Mouse (Mus musculus): ENCODE results near the gene Palld. TPM values are rescaled to one million over a fixed set of nuclear protein-coding genes. Genes with fewer than 3 reads are reported as not detected.

The Palld gene
- polyA plus RNA-seq, 1 experiment = 63.6 TPM

GRCm38 (mm10) chr8:61611741-61612140 lies 290.7 kb downstream of the Palld start:
- H3K36me3 ChIP-seq (ENCODE audit: control insufficient read depth, insufficient read depth, low read length, poor library complexity, severe bottlenecking) = no peaks in the 10 kb centered on the region
- no peaks in the 10 kb centered on the region for H3K27me3 ChIP-seq (ENCODE audit: control insufficient read depth, insufficient read depth, low read length, poor library complexity, severe bottlenecking)
- no peak overlapping the region for H3K9ac ChIP-seq (ENCODE audit: low read depth, poor library complexity, severe bottlenecking)
- TF ChIP-seq CTCF (IDR thresholded peaks at IDR 0.05; ENCODE audit: low read depth, low read length) = no peak
- TF ChIP-seq POLR2A (IDR thresholded peaks at IDR 0.05; ENCODE audit: insufficient read depth, low read length) = no peak
- TF ChIP-seq EP300 (IDR thresholded peaks at IDR 0.05; ENCODE audit: insufficient read depth, low read depth, low read length) = no peak
- H3K27ac ChIP-seq (ENCODE audit: insufficient read depth, low read length) = no peak overlapping the region
- H3K4me1 ChIP-seq (ENCODE audit: control insufficient read depth, insufficient read depth, low read length) = no peaks in the 10 kb centered on the region
- H3K9me3 ChIP-seq (replicated peaks; ENCODE audit: control insufficient read depth, insufficient read depth, low read length, poor library complexity, severe bottlenecking) = no peaks in the 10 kb centered on the region
- no peak overlapping the region for H3K4me3 ChIP-seq (ENCODE audit: low read depth, low read length)

GRCm38 (mm10) chr8:61611077-61611476 lies 291.4 kb downstream of the Palld start:
- TF ChIP-seq EP300 (IDR thresholded peaks at IDR 0.05; ENCODE audit: insufficient read depth, low read depth, low read length) = no peak
- no peak for TF ChIP-seq POLR2A (IDR thresholded peaks at IDR 0.05; ENCODE audit: insufficient read depth, low read length)
- TF ChIP-seq CTCF (IDR thresholded peaks at IDR 0.05; ENCODE audit: low read depth, low read length) = no peak
- H3K27ac ChIP-seq (ENCODE audit: insufficient read depth, low read length) = no peak overlapping the region
- H3K27me3 ChIP-seq (ENCODE audit: control insufficient read depth, insufficient read depth, low read length, poor library complexity, severe bottlenecking) = no peaks in the 10 kb centered on the region
- H3K9me3 ChIP-seq (replicated peaks; ENCODE audit: control insufficient read depth, insufficient read depth, low read length, poor library complexity, severe bottlenecking) = no peaks in the 10 kb centered on the region
- H3K36me3 ChIP-seq (ENCODE audit: control insufficient read depth, insufficient read depth, low read length, poor library complexity, severe bottlenecking) = no peaks in the 10 kb centered on the region
- no peak overlapping the region for H3K9ac ChIP-seq (ENCODE audit: low read depth, poor library complexity, severe bottlenecking)
- no peaks in the 10 kb centered on the region for H3K4me1 ChIP-seq (ENCODE audit: control insufficient read depth, insufficient read depth, low read length)
- H3K4me3 ChIP-seq (ENCODE audit: low read depth, low read length) = no peak overlapping the region

DNA sequence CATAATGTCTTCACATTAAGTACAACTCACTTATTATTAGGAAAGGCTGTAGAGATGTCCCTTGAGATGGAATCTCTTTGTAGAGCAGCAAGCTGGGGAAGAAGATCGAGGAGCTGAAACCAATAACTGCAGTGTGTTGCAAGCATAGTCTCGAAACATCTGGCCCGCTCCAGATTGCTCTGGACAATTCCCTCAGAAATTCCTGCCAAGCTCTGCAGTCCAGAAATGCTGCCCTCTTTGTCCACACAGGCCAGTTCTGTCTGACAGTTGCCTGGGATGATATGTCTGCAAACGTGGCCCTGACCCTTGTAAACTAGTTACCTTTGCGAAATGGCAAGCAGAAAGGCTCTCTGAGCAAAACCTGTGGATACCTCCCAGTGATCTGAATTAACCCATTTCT lies 291.9 kb downstream of the Palld start:
- no peak overlapping the region for H3K27ac ChIP-seq (ENCODE audit: insufficient read depth, low read length)
- no peak for TF ChIP-seq CTCF (IDR thresholded peaks at IDR 0.05; ENCODE audit: low read depth, low read length)
- TF ChIP-seq EP300 (IDR thresholded peaks at IDR 0.05; ENCODE audit: insufficient read depth, low read depth, low read length) = no peak
- no peak for TF ChIP-seq POLR2A (IDR thresholded peaks at IDR 0.05; ENCODE audit: insufficient read depth, low read length)
- H3K9me3 ChIP-seq (replicated peaks; ENCODE audit: control insufficient read depth, insufficient read depth, low read length, poor library complexity, severe bottlenecking) = no peaks in the 10 kb centered on the region

GRCm38 (mm10) chr8:61607463-61607813 lies 295.1 kb downstream of the Palld start:
- no peaks in the 10 kb centered on the region for H3K36me3 ChIP-seq (ENCODE audit: control insufficient read depth, insufficient read depth, low read length, poor library complexity, severe bottlenecking)

More for the DNA sequence above, 291.9 kb downstream of the Palld start:
- H3K9ac ChIP-seq (ENCODE audit: low read depth, poor library complexity, severe bottlenecking) = no peak overlapping the region
- no peaks in the 10 kb centered on the region for H3K27me3 ChIP-seq (ENCODE audit: control insufficient read depth, insufficient read depth, low read length, poor library complexity, severe bottlenecking)
- H3K4me3 ChIP-seq (ENCODE audit: low read depth, low read length) = no peak overlapping the region
- no peaks in the 10 kb centered on the region for H3K36me3 ChIP-seq (ENCODE audit: control insufficient read depth, insufficient read depth, low read length, poor library complexity, severe bottlenecking)
- no peaks in the 10 kb centered on the region for H3K4me1 ChIP-seq (ENCODE audit: control insufficient read depth, insufficient read depth, low read length)

GRCm38 (mm10) chr8:61606795-61607462 lies 295.6 kb downstream of the Palld start:
- Histone ChIP-seq H3K27ac (ENCODE audit: insufficient read depth, low read length) (peak overlapping the region; percentile 63; the same call in 1 of the 2 replicates), H3K36me3 (ENCODE audit: control insufficient read depth, insufficient read depth, low read length, poor library complexity, severe bottlenecking) (no peaks in the 10 kb centered on the region), H3K9ac (ENCODE audit: low read depth, poor library complexity, severe bottlenecking) (no peak overlapping the region), H3K4me3 (ENCODE audit: low read depth, low read length) (no peak overlapping the region), H3K27me3 (ENCODE audit: control insufficient read depth, insufficient read depth, low read length, poor library complexity, severe bottlenecking) (no peaks in the 10 kb centered on the region), H3K9me3 (replicated peaks; ENCODE audit: control insufficient read depth, insufficient read depth, low read length, poor library complexity, severe bottlenecking) (no peaks in the 10 kb centered on the region), H3K4me1 (ENCODE audit: control insufficient read depth, insufficient read depth, low read length) (no peaks in the 10 kb centered on the region)
- TF ChIP-seq EP300 (IDR thresholded peaks at IDR 0.05; ENCODE audit: insufficient read depth, low read depth, low read length) (no peak), CTCF (IDR thresholded peaks at IDR 0.05; ENCODE audit: low read depth, low read length) (no peak), POLR2A (IDR thresholded peaks at IDR 0.05; ENCODE audit: insufficient read depth, low read length) (no peak)

More at GRCm38 (mm10) chr8:61607463-61607813, 295.1 kb downstream of the Palld start:
- H3K9me3 ChIP-seq (replicated peaks; ENCODE audit: control insufficient read depth, insufficient read depth, low read length, poor library complexity, severe bottlenecking) = no peaks in the 10 kb centered on the region
- H3K9ac ChIP-seq (ENCODE audit: low read depth, poor library complexity, severe bottlenecking) = no peak overlapping the region
- TF ChIP-seq CTCF (IDR thresholded peaks at IDR 0.05; ENCODE audit: low read depth, low read length) (no peak), POLR2A (IDR thresholded peaks at IDR 0.05; ENCODE audit: insufficient read depth, low read length) (no peak), EP300 (IDR thresholded peaks at IDR 0.05; ENCODE audit: insufficient read depth, low read depth, low read length) (no peak)
- H3K27ac ChIP-seq (ENCODE audit: insufficient read depth, low read length) = no peak overlapping the region
- no peaks in the 10 kb centered on the region for H3K27me3 ChIP-seq (ENCODE audit: control insufficient read depth, insufficient read depth, low read length, poor library complexity, severe bottlenecking)
- no peak overlapping the region for H3K4me3 ChIP-seq (ENCODE audit: low read depth, low read length)
- H3K4me1 ChIP-seq (ENCODE audit: control insufficient read depth, insufficient read depth, low read length) = no peaks in the 10 kb centered on the region

DNA sequence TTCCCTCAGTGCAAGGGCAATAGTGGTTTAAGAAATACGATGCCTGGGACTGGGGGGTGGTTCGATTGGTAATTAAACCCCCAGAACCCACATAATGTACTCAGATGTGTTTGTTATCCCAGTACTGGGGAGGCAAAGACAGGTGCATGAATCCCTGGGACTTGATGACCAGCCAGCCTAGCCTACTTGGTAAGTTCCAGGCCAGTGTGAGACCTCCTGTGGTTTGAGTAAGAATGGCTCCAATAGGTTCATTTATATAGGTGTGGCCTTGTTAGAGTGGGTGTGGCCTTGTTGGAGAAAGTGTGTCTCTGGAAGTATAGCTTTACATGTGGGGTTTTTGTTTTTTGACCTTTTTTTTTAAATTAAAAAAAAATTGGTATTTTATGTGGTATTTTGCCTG lies 297.6 kb downstream of the Palld start:
- Histone ChIP-seq H3K9ac (ENCODE audit: low read depth, poor library complexity, severe bottlenecking) (no peak overlapping the region), H3K4me3 (ENCODE audit: low read depth, low read length) (no peak overlapping the region), H3K27me3 (ENCODE audit: control insufficient read depth, insufficient read depth, low read length, poor library complexity, severe bottlenecking) (no peaks in the 10 kb centered on the region), H3K9me3 (replicated peaks; ENCODE audit: control insufficient read depth, insufficient read depth, low read length, poor library complexity, severe bottlenecking) (no peaks in the 10 kb centered on the region), H3K27ac (ENCODE audit: insufficient read depth, low read length) (no peak overlapping the region), H3K4me1 (ENCODE audit: control insufficient read depth, insufficient read depth, low read length) (no peaks in the 10 kb centered on the region), H3K36me3 (ENCODE audit: control insufficient read depth, insufficient read depth, low read length, poor library complexity, severe bottlenecking) (no peaks in the 10 kb centered on the region)
- TF ChIP-seq CTCF (IDR thresholded peaks at IDR 0.05; ENCODE audit: low read depth, low read length) (no peak), EP300 (IDR thresholded peaks at IDR 0.05; ENCODE audit: insufficient read depth, low read depth, low read length) (no peak), POLR2A (IDR thresholded peaks at IDR 0.05; ENCODE audit: insufficient read depth, low read length) (no peak)

Data from ES-Bruce4 (cell line).